In genomic region chr13:46096968-46097367, GRCm38 (mm10) we compare ENCODE assay signal across 7 mouse cellular contexts.
DNase-seq lines count a peak whose midpoint lies in the region; ATAC-seq and TF ChIP-seq lines count a peak whose summit lies in the region.

No protein-coding gene starts in this region.

- H3K9ac ChIP-seq in lung, embryonic 14.5 days, result no peak overlapping the region

- DNase-seq in kidney, postnatal 36 days, result peak; percentile 1 to 40
- no peak for DNase-seq in kidney, adult 11 months
- peak; percentile 82 for DNase-seq in NIH3T3 (ENCODE audit: low read depth)
- peak; percentile 91 for DNase-seq in embryo, embryonic 11 days
- peak; percentile 94 for DNase-seq in lung, embryonic 14.5 days
- no peak for DNase-seq in cerebellum, adult 11 months

- no peaks in the 10 kb centered on the region for H3K4me1 ChIP-seq in lung, embryonic 14.5 days (ENCODE audit: insufficient read depth)

- 1% methylated on average over 5 of the region's 5 CpGs for WGBS in lung, embryonic 14.5 days

- H3K4me3 ChIP-seq in lung, embryonic 14.5 days (ENCODE audit: low read depth, low read length), result no peak overlapping the region

- H3K27ac ChIP-seq in lung, embryonic 14.5 days (ENCODE audit: low read depth), result no peak overlapping the region

- no peak for ATAC-seq in lung, embryonic 14.5 days (ENCODE audit: insufficient read depth)
- no peak for ATAC-seq in megakaryocyte-erythroid progenitor cell, adult 5-6 weeks (replicated peaks; ENCODE audit: low FRiP score, low TSS enrichment, poor library complexity, severe bottlenecking)

- H3K9me3 ChIP-seq in lung, embryonic 14.5 days (ENCODE audit: low read depth, low read length), result no peaks in the 10 kb centered on the region

- H3K36me3 ChIP-seq in lung, embryonic 14.5 days (ENCODE audit: insufficient read depth), result no peaks in the 10 kb centered on the region

- H3K4me2 ChIP-seq in lung, embryonic 14.5 days, result no peak overlapping the region

- no peaks in the 10 kb centered on the region for H3K27me3 ChIP-seq in lung, embryonic 14.5 days (ENCODE audit: insufficient read depth, low read length)

- no peak for TF ChIP-seq CTCF in lung, embryonic 14.5 days (IDR thresholded peaks at IDR 0.05; ENCODE audit: low read depth)

Comparison
In these comparisons a context has a peak if more than half of its experiments do, and no peak if none do; other contexts are left out.
1. DNase-seq: peak in kidney, postnatal 36 days (2 of 2), NIH3T3 (single experiment), embryo, embryonic 11 days (single experiment) and lung, embryonic 14.5 days (single experiment); none in kidney, adult 11 months (single experiment) and cerebellum, adult 11 months (single experiment).